Mouse (Mus musculus) neural tube, embryonic 13.5 days (tissue): ENCODE results near the gene Gak. TPM values are rescaled to one million over a fixed set of nuclear protein-coding genes. Genes with fewer than 3 reads are reported as not detected.
"Not testable (repeated sequence)": the region's sequence is repeated elsewhere in the genome, so short reads cannot be mapped to it uniquely, and the experiment has no call there.

ENCODE experiments used
- ATAC-seq: fragments of 200-750 bp; cut with Nextera tagmentation; 2 replicates; pipeline ENCODE4 v1.8.0; 2017; ENCODE audit warnings: low read depth, mild to moderate bottlenecking, moderate TSS enrichment, moderate library complexity
- H3K27ac ChIP-seq: fragments of 300-500 bp; sonication (generic); replicated peaks from 2 replicates; pipeline ENCODE4 v1.5.1; 2015; ENCODE audit warnings: moderate library complexity, mild to moderate bottlenecking, inconsistent platforms
- H3K27me3 ChIP-seq: fragments of 300-500 bp; sonication (generic); 2 replicates; pipeline ENCODE4 v1.6.1; 2015; ENCODE audit warnings: mild to moderate bottlenecking, inconsistent platforms
- H3K36me3 ChIP-seq: fragments of 300-500 bp; sonication (generic); 2 replicates; pipeline ENCODE4 v1.6.1; 2015; ENCODE audit warnings: mild to moderate bottlenecking, inconsistent platforms
- H3K4me1 ChIP-seq: fragments of 300-500 bp; sonication (generic); replicated peaks from 2 replicates; pipeline ENCODE4 v1.6.1; 2015; ENCODE audit warnings: inconsistent platforms
- H3K4me2 ChIP-seq: fragments of 300-500 bp; sonication (generic); 2 replicates; pipeline ENCODE4 v1.6.1; 2015; ENCODE audit warnings: inconsistent platforms, mild to moderate bottlenecking, moderate library complexity
- H3K4me3 ChIP-seq: fragments of 300-500 bp; sonication (generic); 2 replicates; pipeline ENCODE4 v1.5.1; 2015; ENCODE audit warnings: mild to moderate bottlenecking, inconsistent platforms
- H3K9ac ChIP-seq: fragments of 300-500 bp; sonication (generic); 2 replicates; pipeline ENCODE4 v1.6.1; 2015; ENCODE audit warnings: moderate library complexity, mild to moderate bottlenecking, inconsistent platforms
- H3K9me3 ChIP-seq: fragments of 300-500 bp; sonication (generic); 2 replicates; pipeline ENCODE4 v1.6.1; 2016; ENCODE audit warnings: inconsistent platforms
- WGBS: fragments of 180-500 bp; shearing (Covaris S2); methylation state at CpG from one replicate; pipeline ENCODE4 v1.1.7; 2015; 5-methylcytosine and 5-hydroxymethylcytosine counted together
- polyA plus RNA-seq: library from polyadenylated mRNA; unstranded; fragments of >200 nt; fragmentation: Nextera tagmentation; extraction: Ambion mirVana; gene quantifications from 2 replicates; pipeline ENCODE4 v1.2.1, GENCODE M21; 2015

Gak gene
- polyA plus RNA-seq, 1 experiment from 2014 or later: 51.0 TPM

DNA sequence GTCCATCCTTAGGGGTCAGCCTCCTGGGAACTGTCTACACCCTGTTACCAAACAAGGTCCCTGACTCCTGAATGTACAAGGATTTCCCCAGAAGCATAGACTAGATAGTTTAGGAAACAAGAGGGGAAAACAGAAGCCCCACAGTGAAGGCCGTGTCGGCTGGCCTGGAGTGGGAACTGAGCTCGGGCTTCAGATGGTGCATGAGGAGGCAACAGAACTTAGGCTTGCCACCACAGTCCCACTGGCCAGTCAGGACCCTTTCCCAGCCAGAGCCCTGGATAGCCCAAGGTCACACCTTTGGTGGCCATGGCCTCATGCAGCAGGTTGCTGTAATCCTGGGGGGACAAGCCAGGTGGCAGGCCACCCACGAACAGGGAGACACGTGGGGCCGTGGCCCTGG lies 23.8 kb upstream of the Gak start:
- H3K4me1 ChIP-seq: peaks cover 6% of the 10 kb centered on the region; the same call in 1 of the 2 replicates
- H3K4me2 ChIP-seq: no peak overlapping the region
- no peak overlapping the region for H3K4me3 ChIP-seq
- no peaks in the 10 kb centered on the region for H3K9me3 ChIP-seq
- WGBS: 87% methylated on average over 6 of the region's 6 CpGs
- no peak for ATAC-seq
- H3K9ac ChIP-seq: no peak overlapping the region
- H3K27me3 ChIP-seq: no peaks in the 10 kb centered on the region
- peaks cover 94% of the 10 kb centered on the region for H3K36me3 ChIP-seq
- no peak overlapping the region for H3K27ac ChIP-seq

- H3K9me3 ChIP-seq: no peaks in the 10 kb centered on the region
- H3K4me1 ChIP-seq: no peaks in the 10 kb centered on the region
- no peak overlapping the region for H3K27ac ChIP-seq
- H3K4me3 ChIP-seq: no peak overlapping the region
- peak; percentile 37 for ATAC-seq
- H3K9ac ChIP-seq: no peak overlapping the region
- no peaks in the 10 kb centered on the region for H3K27me3 ChIP-seq
- no peak overlapping the region for H3K4me2 ChIP-seq
- WGBS: 59% methylated on average over 1 of the region's 1 CpGs
- peaks cover 95% of the 10 kb centered on the region for H3K36me3 ChIP-seq
These were observed 22.3 kb upstream of the Gak start for GRCm38 (mm10) chr5:108651823-108652222.

DNA sequence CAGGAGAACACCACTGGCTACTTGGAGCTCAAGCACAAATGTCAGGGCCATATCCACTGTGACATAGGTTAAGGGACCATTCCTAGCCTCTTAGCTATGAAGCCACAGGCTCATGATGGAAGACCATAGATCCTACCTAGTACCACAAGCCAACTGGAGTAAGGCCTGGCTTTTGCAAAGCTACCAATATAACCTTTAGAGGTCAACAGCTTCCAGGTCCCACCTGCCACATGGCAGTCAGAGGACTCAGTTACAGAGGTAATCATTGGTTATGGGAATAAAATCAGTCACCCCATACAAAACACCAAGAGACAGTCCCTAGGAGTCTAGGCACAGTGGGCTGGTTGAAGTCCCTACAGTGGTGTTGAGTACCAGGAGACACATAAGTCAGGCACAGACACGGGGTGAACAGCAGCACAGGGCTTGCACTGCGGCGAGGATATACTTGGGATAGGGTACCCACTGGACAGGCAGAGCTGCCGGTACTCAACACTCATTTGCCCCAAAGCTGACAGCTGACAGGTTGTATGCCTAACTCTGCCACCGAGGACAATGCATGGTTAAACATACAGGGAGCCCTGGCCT lies 21.7 kb upstream of the Gak start:
- no peaks in the 10 kb centered on the region for H3K27me3 ChIP-seq
- H3K4me1 ChIP-seq: no peaks in the 10 kb centered on the region
- no peak overlapping the region for H3K9ac ChIP-seq
- no peak overlapping the region for H3K4me2 ChIP-seq
- 81% methylated on average over 5 of the region's 5 CpGs for WGBS
- no peak overlapping the region for H3K4me3 ChIP-seq
- H3K36me3 ChIP-seq: peaks cover 95% of the 10 kb centered on the region
- no peaks in the 10 kb centered on the region for H3K9me3 ChIP-seq
- ATAC-seq: 0 out of 2 replicates have a peak, but pooled peaks have one; percentile 33
- no peak overlapping the region for H3K27ac ChIP-seq

DNA sequence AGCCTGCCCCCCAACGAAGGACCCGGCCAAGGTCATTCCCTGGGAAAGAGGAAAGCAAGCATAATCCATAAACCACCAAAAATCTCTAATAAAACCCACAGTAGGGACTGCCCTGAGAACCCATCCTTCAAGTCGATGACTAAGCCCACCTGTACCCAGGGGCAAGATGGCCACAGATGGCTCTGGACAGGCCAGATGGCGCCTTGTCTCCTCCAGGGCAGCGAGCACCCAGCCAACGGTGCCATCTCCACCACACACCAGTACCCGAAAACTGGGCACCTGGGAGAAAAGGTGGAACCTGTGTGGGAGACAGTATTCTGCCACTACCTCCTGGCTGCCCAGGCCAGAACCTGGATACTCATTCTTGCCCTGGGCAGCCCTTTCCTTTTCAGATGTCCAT lies 20.8 kb upstream of the Gak start:
- Histone ChIP-seq H3K4me3 (no peak overlapping the region), H3K27me3 (no peaks in the 10 kb centered on the region), H3K4me1 (no peaks in the 10 kb centered on the region), H3K9me3 (no peaks in the 10 kb centered on the region), H3K36me3 (peaks cover 95% of the 10 kb centered on the region), H3K4me2 (no peak overlapping the region), H3K9ac (no peak overlapping the region), H3K27ac (no peak overlapping the region)
- ATAC-seq: no peak
- WGBS: 91% methylated on average over 7 of the region's 7 CpGs

DNA sequence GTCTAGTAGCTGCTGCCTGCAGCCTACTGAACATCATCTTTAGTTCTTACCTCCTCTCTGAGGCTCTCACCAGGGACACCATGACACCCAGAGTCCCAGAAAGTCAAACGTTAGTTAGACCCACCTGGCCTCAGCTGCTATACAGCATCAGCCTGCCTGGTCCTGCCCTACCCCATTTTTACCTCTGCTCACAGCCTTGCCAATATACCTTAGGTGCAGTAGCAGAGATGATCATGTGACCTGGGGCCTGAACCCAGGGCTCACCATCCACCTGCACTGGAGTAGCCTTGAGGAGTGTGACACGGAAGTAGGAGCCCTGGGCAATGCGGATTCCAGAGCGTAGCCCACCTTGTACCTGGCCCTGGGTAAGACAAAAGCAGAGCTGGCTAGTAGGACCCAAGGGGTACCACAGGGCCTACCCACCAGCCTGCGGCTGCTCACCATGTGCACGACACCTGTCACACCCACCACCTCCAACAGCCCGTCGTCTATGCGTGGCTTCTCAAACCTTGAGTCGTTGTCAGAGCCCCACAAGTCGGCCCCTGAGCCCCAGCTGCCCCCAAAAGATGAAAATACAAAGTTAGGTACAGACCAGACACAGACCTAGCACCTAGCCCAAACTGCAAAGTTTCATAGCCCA lies 19.5 kb upstream of the Gak start:
- H3K9ac ChIP-seq: no peak overlapping the region
- no peak overlapping the region for H3K27ac ChIP-seq
- H3K27me3 ChIP-seq: no peaks in the 10 kb centered on the region
- no peak overlapping the region for H3K4me2 ChIP-seq
- H3K36me3 ChIP-seq: peaks cover 91% of the 10 kb centered on the region
- no peaks in the 10 kb centered on the region for H3K4me1 ChIP-seq
- H3K4me3 ChIP-seq: no peak overlapping the region
- H3K9me3 ChIP-seq: no peaks in the 10 kb centered on the region
- no peak for ATAC-seq
- 91% methylated on average over 11 of the region's 11 CpGs for WGBS

- no peak overlapping the region for H3K9ac ChIP-seq
- H3K27ac ChIP-seq: no peak overlapping the region
- H3K36me3 ChIP-seq: peaks cover 91% of the 10 kb centered on the region
- no peaks in the 10 kb centered on the region for H3K4me1 ChIP-seq
- no peaks in the 10 kb centered on the region for H3K9me3 ChIP-seq
- WGBS: 85% methylated on average over 2 of the region's 2 CpGs
- no peak overlapping the region for H3K4me3 ChIP-seq
- ATAC-seq: no peak
- H3K27me3 ChIP-seq: no peaks in the 10 kb centered on the region
- no peak overlapping the region for H3K4me2 ChIP-seq
These were observed 18.4 kb upstream of the Gak start for GRCm38 (mm10) chr5:108647820-108648465.

GRCm38 (mm10) chr5:108647311-108647710 lies 17.8 kb upstream of the Gak start:
- H3K4me1 ChIP-seq: no peaks in the 10 kb centered on the region
- no peak overlapping the region for H3K4me3 ChIP-seq
- H3K9me3 ChIP-seq: no peaks in the 10 kb centered on the region
- peaks cover 90% of the 10 kb centered on the region for H3K36me3 ChIP-seq
- 88% methylated on average over 2 of the region's 2 CpGs for WGBS
- H3K4me2 ChIP-seq: no peak overlapping the region
- no peaks in the 10 kb centered on the region for H3K27me3 ChIP-seq
- no peak overlapping the region for H3K9ac ChIP-seq
- ATAC-seq: no peak
- H3K27ac ChIP-seq: no peak overlapping the region

DNA sequence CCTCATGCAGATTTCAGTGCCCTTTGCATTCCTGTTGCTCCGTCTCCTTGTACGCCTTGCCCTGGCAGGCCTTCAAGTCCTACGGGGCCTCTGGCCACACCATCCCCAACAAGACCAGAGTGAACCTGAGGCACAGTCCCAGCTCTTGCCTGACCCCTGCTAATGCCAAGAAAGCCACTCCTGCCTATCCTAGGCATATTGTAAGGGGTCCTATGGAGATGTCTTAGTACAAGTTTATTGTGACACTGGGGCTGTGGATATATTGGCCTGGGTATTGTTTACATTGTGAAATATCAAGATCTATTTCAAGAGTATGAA lies 16.7 kb upstream of the Gak start:
- Histone ChIP-seq H3K27ac (no peak overlapping the region), H3K36me3 (peaks cover 86% of the 10 kb centered on the region), H3K9ac (no peak overlapping the region), H3K9me3 (no peaks in the 10 kb centered on the region), H3K4me1 (no peaks in the 10 kb centered on the region), H3K27me3 (no peaks in the 10 kb centered on the region), H3K4me2 (no peak overlapping the region), H3K4me3 (no peak overlapping the region)
- WGBS: 90% methylated on average over 3 of the region's 3 CpGs
- no peak for ATAC-seq

DNA sequence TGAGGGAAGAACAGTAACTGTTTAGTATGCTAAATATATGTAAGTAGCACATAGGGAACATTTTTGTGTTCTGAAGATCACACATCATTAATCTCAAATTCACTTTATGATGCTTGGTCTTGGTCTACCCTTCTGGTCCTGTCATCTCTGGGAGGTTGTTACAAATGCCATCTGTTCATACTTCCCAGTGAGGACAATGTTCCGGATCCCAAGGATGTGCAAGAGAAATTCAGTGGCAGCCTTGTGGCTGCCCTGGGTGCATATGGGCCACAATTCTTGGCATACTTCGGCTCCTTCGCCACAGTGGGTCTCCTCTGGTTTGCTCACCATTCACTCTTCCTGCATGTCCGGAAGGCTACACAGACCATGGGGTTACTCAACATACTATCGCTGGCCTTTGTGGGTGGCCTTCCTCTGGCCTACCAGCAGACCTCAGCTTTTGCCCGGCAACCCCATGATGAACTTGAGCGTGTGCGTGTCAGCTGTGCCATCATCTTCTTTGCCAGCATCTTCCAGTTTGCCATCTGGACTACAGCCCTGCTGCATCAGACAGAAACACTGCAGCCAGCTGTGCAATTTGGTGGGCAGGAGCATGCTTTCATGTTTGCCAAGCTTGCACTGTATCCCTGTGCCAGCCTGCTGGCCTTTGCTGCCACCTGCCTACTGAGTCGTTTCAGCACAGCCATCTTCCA lies 16.2 kb upstream of the Gak start:
- H3K4me2 ChIP-seq: no peak overlapping the region
- no peaks in the 10 kb centered on the region for H3K9me3 ChIP-seq
- no peak overlapping the region for H3K9ac ChIP-seq
- no peak overlapping the region for H3K27ac ChIP-seq
- no peak overlapping the region for H3K4me3 ChIP-seq
- H3K36me3 ChIP-seq: peaks cover 81% of the 10 kb centered on the region
- 88% methylated on average over 9 of the region's 9 CpGs for WGBS
- no peak for ATAC-seq
- no peaks in the 10 kb centered on the region for H3K4me1 ChIP-seq
- H3K27me3 ChIP-seq: no peaks in the 10 kb centered on the region

- Histone ChIP-seq H3K4me1 (no peaks in the 10 kb centered on the region), H3K27ac (no peak overlapping the region), H3K9ac (no peak overlapping the region), H3K4me3 (no peak overlapping the region), H3K9me3 (no peaks in the 10 kb centered on the region), H3K4me2 (no peak overlapping the region), H3K27me3 (no peaks in the 10 kb centered on the region), H3K36me3 (peaks cover 64% of the 10 kb centered on the region)
- no peak for ATAC-seq
- 84% methylated on average over 2 of the region's 2 CpGs for WGBS
These were observed 14.1 kb upstream of the Gak start for GRCm38 (mm10) chr5:108643674-108644073.

GRCm38 (mm10) chr5:108636172-108636571 lies 6.6 kb upstream of the Gak start:
- H3K9me3 ChIP-seq: no peaks in the 10 kb centered on the region
- ATAC-seq: no peak
- no peaks in the 10 kb centered on the region for H3K27me3 ChIP-seq
- no peak overlapping the region for H3K27ac ChIP-seq
- H3K4me1 ChIP-seq: no peaks in the 10 kb centered on the region
- peaks cover 11% of the 10 kb centered on the region for H3K36me3 ChIP-seq
- 79% methylated on average over 4 of the region's 4 CpGs for WGBS
- H3K9ac ChIP-seq: no peak overlapping the region
- H3K4me3 ChIP-seq: no peak overlapping the region
- no peak overlapping the region for H3K4me2 ChIP-seq

DNA sequence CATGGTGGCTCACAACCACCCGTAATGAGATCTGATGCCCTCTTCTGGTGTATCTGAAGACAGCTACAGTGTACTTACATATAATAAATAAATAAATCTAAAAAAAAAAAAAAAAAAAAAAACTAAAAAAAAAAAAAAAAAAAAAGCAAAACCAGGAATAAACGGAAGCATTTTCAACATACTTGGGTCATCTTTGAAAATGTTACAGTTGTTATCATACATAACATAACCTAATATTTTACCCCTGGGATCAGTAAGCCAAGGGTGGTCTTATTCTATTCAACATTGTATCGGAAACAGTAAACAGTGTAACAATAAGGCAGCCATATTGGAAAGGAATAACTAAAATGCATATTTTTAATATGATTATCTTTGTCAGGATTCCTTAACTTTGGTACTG lies 4.5 kb upstream of the Gak start:
- not testable (repeated sequence) for H3K9ac ChIP-seq, H3K36me3 ChIP-seq, H3K27me3 ChIP-seq, H3K4me1 ChIP-seq, ATAC-seq, H3K4me3 ChIP-seq, H3K27ac ChIP-seq, H3K9me3 ChIP-seq, H3K4me2 ChIP-seq
- WGBS: 85% methylated on average over 2 of the region's 3 CpGs
